Mouse (Mus musculus): ENCODE measurements around the gene St8sia2. TPM values are rescaled to one million over a fixed set of nuclear protein-coding genes. Genes with fewer than 3 reads are reported as not detected.

St8sia2 gene
- polyA plus RNA-seq, 1 experiment from 2014 or later, result 3.2 TPM

- ATAC-seq, result no peak
- Histone ChIP-seq H3K4me3 (ENCODE audit: low read length) (no peak overlapping the region), H3K9me3 (ENCODE audit: control insufficient read depth, low read length) (no peaks in the 10 kb centered on the region), H3K9ac (ENCODE audit: low read depth, low read length) (no peak overlapping the region), H3K27ac (ENCODE audit: low read length) (no peak overlapping the region), H3K27me3 (replicated peaks; ENCODE audit: control insufficient read depth, insufficient read depth, low read length) (no peaks in the 10 kb centered on the region), H3K4me1 (ENCODE audit: control insufficient read depth, insufficient read depth, low read length) (no peaks in the 10 kb centered on the region), H3K4me2 (ENCODE audit: low read depth, low read length) (no peak overlapping the region), H3K36me3 (ENCODE audit: control insufficient read depth, insufficient read depth, low read length) (no peaks in the 10 kb centered on the region)
- WGBS, result 70% methylated on average over 6 of the region's 6 CpGs
These were observed 119.0 kb downstream of the St8sia2 start for GRCm38 (mm10) chr7:73894506-73894905.

GRCm38 (mm10) chr7:73891830-73892229 is 121.7 kb downstream of the St8sia2 start:
- Histone ChIP-seq H3K36me3 (ENCODE audit: control insufficient read depth, insufficient read depth, low read length) (no peaks in the 10 kb centered on the region), H3K27me3 (replicated peaks; ENCODE audit: control insufficient read depth, insufficient read depth, low read length) (no peaks in the 10 kb centered on the region), H3K27ac (ENCODE audit: low read length) (no peak overlapping the region), H3K4me1 (ENCODE audit: control insufficient read depth, insufficient read depth, low read length) (no peaks in the 10 kb centered on the region), H3K9ac (ENCODE audit: low read depth, low read length) (no peak overlapping the region), H3K4me3 (ENCODE audit: low read length) (no peak overlapping the region), H3K4me2 (ENCODE audit: low read depth, low read length) (no peak overlapping the region), H3K9me3 (ENCODE audit: control insufficient read depth, low read length) (no peaks in the 10 kb centered on the region)
- 90% methylated on average over 5 of the region's 5 CpGs for WGBS
- ATAC-seq, result no peak

- no peak overlapping the region for H3K27ac ChIP-seq (ENCODE audit: low read length)
- no peaks in the 10 kb centered on the region for H3K9me3 ChIP-seq (ENCODE audit: control insufficient read depth, low read length)
- H3K4me2 ChIP-seq (ENCODE audit: low read depth, low read length), result no peak overlapping the region
- H3K9ac ChIP-seq (ENCODE audit: low read depth, low read length), result no peak overlapping the region
- no peak for ATAC-seq
- no peaks in the 10 kb centered on the region for H3K36me3 ChIP-seq (ENCODE audit: control insufficient read depth, insufficient read depth, low read length)
- H3K27me3 ChIP-seq (replicated peaks; ENCODE audit: control insufficient read depth, insufficient read depth, low read length), result no peaks in the 10 kb centered on the region
- 81% methylated on average over 9 of the region's 9 CpGs for WGBS
- no peak overlapping the region for H3K4me3 ChIP-seq (ENCODE audit: low read length)
- H3K4me1 ChIP-seq (ENCODE audit: control insufficient read depth, insufficient read depth, low read length), result no peaks in the 10 kb centered on the region
These were observed 122.4 kb downstream of the St8sia2 start for GRCm38 (mm10) chr7:73890891-73891610.

GRCm38 (mm10) chr7:73890466-73890865 is 123.0 kb downstream of the St8sia2 start:
- no peaks in the 10 kb centered on the region for H3K36me3 ChIP-seq (ENCODE audit: control insufficient read depth, insufficient read depth, low read length)
- WGBS, result 81% methylated on average over 5 of the region's 5 CpGs
- H3K4me1 ChIP-seq (ENCODE audit: control insufficient read depth, insufficient read depth, low read length), result no peaks in the 10 kb centered on the region
- no peaks in the 10 kb centered on the region for H3K27me3 ChIP-seq (replicated peaks; ENCODE audit: control insufficient read depth, insufficient read depth, low read length)
- H3K27ac ChIP-seq (ENCODE audit: low read length), result no peak overlapping the region
- H3K9me3 ChIP-seq (ENCODE audit: control insufficient read depth, low read length), result no peaks in the 10 kb centered on the region
- no peak for ATAC-seq
- H3K4me2 ChIP-seq (ENCODE audit: low read depth, low read length), result no peak overlapping the region
- H3K4me3 ChIP-seq (ENCODE audit: low read length), result no peak overlapping the region
- no peak overlapping the region for H3K9ac ChIP-seq (ENCODE audit: low read depth, low read length)

All from intestine, embryonic 16.5 days (tissue).